ENCODE assay signal across 27 mouse cellular contexts in genomic region chr3:133026977-133027376, GRCm38 (mm10).
DNase-seq lines count a peak whose midpoint lies in the region; ATAC-seq and TF ChIP-seq lines count a peak whose summit lies in the region.
"Had no signal": no experiment of that assay in that cellular context is flagged by ENCODE, and none has a peak within 500 bp of the region (broad histone marks: within the 10 kb centered on the region; RNA-seq: fewer than 3 reads in every experiment).

No protein-coding gene starts in this region.

- H3K9me3 ChIP-seq in midbrain, embryonic 11.5 days (ENCODE audit: control insufficient read depth, low read length) = no peaks in the 10 kb centered on the region
- no peaks in the 10 kb centered on the region for H3K9me3 ChIP-seq in midbrain, postnatal 0 days (ENCODE audit: low read length)
- H3K9me3 ChIP-seq in embryonic facial prominence, embryonic 14.5 days (ENCODE audit: control insufficient read depth, low read length) = no peaks in the 10 kb centered on the region
- no peaks in the 10 kb centered on the region for H3K9me3 ChIP-seq in midbrain, embryonic 14.5 days (ENCODE audit: control insufficient read depth, low read length)
- H3K9me3 ChIP-seq in liver, postnatal 0 days (ENCODE audit: low read length) = no peaks in the 10 kb centered on the region
- no peaks in the 10 kb centered on the region for H3K9me3 ChIP-seq in stomach, postnatal 0 days (ENCODE audit: control insufficient read depth, low read length)
- H3K9me3 ChIP-seq: forebrain, embryonic 15.5 days; heart, embryonic 13.5 days; limb, embryonic 13.5 days; liver, embryonic 12.5 days; stomach, embryonic 15.5 days had no signal

- H3K4me2 ChIP-seq in midbrain, embryonic 11.5 days = no peak overlapping the region
- H3K4me2 ChIP-seq in midbrain, postnatal 0 days (ENCODE audit: low read depth, low read length, poor library complexity, severe bottlenecking) = no peak overlapping the region
- H3K4me2 ChIP-seq in embryonic facial prominence, embryonic 14.5 days (ENCODE audit: low read depth, low read length) = no peak overlapping the region
- H3K4me2 ChIP-seq in midbrain, embryonic 14.5 days (ENCODE audit: low read length) = no peak overlapping the region
- no peak overlapping the region for H3K4me2 ChIP-seq in liver, postnatal 0 days (ENCODE audit: low read depth, low read length)
- no peak overlapping the region for H3K4me2 ChIP-seq in stomach, postnatal 0 days (replicated peaks; ENCODE audit: low read depth)
- H3K4me2 ChIP-seq: forebrain, embryonic 15.5 days; heart, embryonic 13.5 days; hindbrain, embryonic 14.5 days; limb, embryonic 13.5 days; liver, embryonic 12.5 days; stomach, embryonic 15.5 days had no signal

- ATAC-seq in midbrain, embryonic 11.5 days (ENCODE audit: low FRiP score) = peak; percentile 63
- no peak for ATAC-seq in midbrain, postnatal 0 days (ENCODE audit: low FRiP score)
- ATAC-seq in embryonic facial prominence, embryonic 14.5 days (ENCODE audit: low read depth) = peak; percentile 68; the same call in 1 of the 2 replicates
- ATAC-seq in midbrain, embryonic 14.5 days (ENCODE audit: low FRiP score, low TSS enrichment) = no peak; the same call in 1 of the 2 replicates
- no peak for ATAC-seq in liver, postnatal 0 days
- no peak for ATAC-seq in stomach, postnatal 0 days (ENCODE audit: low FRiP score, low TSS enrichment)
- ATAC-seq: activated CD4-positive, CD25-positive, alpha-beta regulatory T cell, adult 4 months; forebrain, embryonic 15.5 days; liver, embryonic 12.5 days had no signal

- WGBS in midbrain, embryonic 11.5 days = 36% methylated on average over 2 of the region's 2 CpGs
- 31% methylated on average over 2 of the region's 2 CpGs for WGBS in midbrain, postnatal 0 days
- WGBS in embryonic facial prominence, embryonic 14.5 days = 44% methylated on average over 2 of the region's 2 CpGs
- 30% methylated on average over 2 of the region's 2 CpGs for WGBS in midbrain, embryonic 14.5 days
- WGBS in liver, postnatal 0 days (ENCODE audit: insufficient replicate concordance) = 77% methylated on average over 2 of the region's 2 CpGs
- 54% methylated on average over 2 of the region's 2 CpGs for WGBS in stomach, postnatal 0 days

- TF ChIP-seq EP300 in liver, postnatal 0 days (IDR thresholded peaks at IDR 0.05; ENCODE audit: low read depth) = no peak
- TF ChIP-seq EP300 in stomach, postnatal 0 days (optimal IDR thresholded peaks at IDR 0.05) = no peak

- TF ChIP-seq CTCF in midbrain, postnatal 0 days (IDR thresholded peaks at IDR 0.05) = no peak
- no peak for TF ChIP-seq CTCF in liver, postnatal 0 days (IDR thresholded peaks at IDR 0.05; ENCODE audit: low read depth)
- no peak for TF ChIP-seq CTCF in stomach, postnatal 0 days (IDR thresholded peaks at IDR 0.05; ENCODE audit: low read depth)

- H3K4me3 ChIP-seq in midbrain, embryonic 11.5 days (ENCODE audit: low read depth, low read length) = no peak overlapping the region
- H3K4me3 ChIP-seq in midbrain, postnatal 0 days (ENCODE audit: low read depth, low read length) = no peak overlapping the region
- no peak overlapping the region for H3K4me3 ChIP-seq in embryonic facial prominence, embryonic 14.5 days (ENCODE audit: low read depth, low read length)
- no peak overlapping the region for H3K4me3 ChIP-seq in midbrain, embryonic 14.5 days (replicated peaks; ENCODE audit: low read depth, low read length)
- H3K4me3 ChIP-seq in liver, postnatal 0 days (ENCODE audit: low read depth, low read length) = no peak overlapping the region
- H3K4me3 ChIP-seq in stomach, postnatal 0 days (ENCODE audit: low read depth, low read length) = no peak overlapping the region
- H3K4me3 ChIP-seq: forebrain, embryonic 15.5 days; heart, adult 2 months; heart, embryonic 13.5 days; limb, embryonic 13.5 days; liver, embryonic 12.5 days; stomach, embryonic 15.5 days had no signal

- peaks cover 6% of the 10 kb centered on the region; the same call in 1 of the 2 replicates for H3K4me1 ChIP-seq in midbrain, embryonic 11.5 days (ENCODE audit: control insufficient read depth, insufficient read depth, low read length)
- no peaks in the 10 kb centered on the region for H3K4me1 ChIP-seq in midbrain, postnatal 0 days (ENCODE audit: insufficient read depth, low read length)
- no peaks in the 10 kb centered on the region for H3K4me1 ChIP-seq in embryonic facial prominence, embryonic 14.5 days (ENCODE audit: control insufficient read depth, insufficient read depth, low read length)
- 0 out of 2 replicates have a peak, but pooled peaks cover 4% of the 10 kb centered on the region for H3K4me1 ChIP-seq in midbrain, embryonic 14.5 days (ENCODE audit: control insufficient read depth, insufficient read depth, low read length)
- no peaks in the 10 kb centered on the region for H3K4me1 ChIP-seq in liver, postnatal 0 days (ENCODE audit: insufficient read depth)
- H3K4me1 ChIP-seq in stomach, postnatal 0 days (replicated peaks; ENCODE audit: control insufficient read depth, insufficient read depth) = no peaks in the 10 kb centered on the region
- H3K4me1 ChIP-seq: forebrain, embryonic 15.5 days; heart, embryonic 13.5 days; liver, embryonic 12.5 days; stomach, embryonic 15.5 days had no signal

- no peaks in the 10 kb centered on the region for H3K27me3 ChIP-seq in midbrain, embryonic 11.5 days (ENCODE audit: control insufficient read depth, insufficient read depth, low read length)
- H3K27me3 ChIP-seq in midbrain, postnatal 0 days (ENCODE audit: insufficient read depth, low read length) = no peaks in the 10 kb centered on the region
- H3K27me3 ChIP-seq in embryonic facial prominence, embryonic 14.5 days (replicated peaks; ENCODE audit: control insufficient read depth, insufficient read depth, low read length) = no peaks in the 10 kb centered on the region
- no peaks in the 10 kb centered on the region for H3K27me3 ChIP-seq in midbrain, embryonic 14.5 days (ENCODE audit: control insufficient read depth, insufficient read depth, low read length)
- no peaks in the 10 kb centered on the region for H3K27me3 ChIP-seq in liver, postnatal 0 days (ENCODE audit: insufficient read depth, low read length)
- no peaks in the 10 kb centered on the region for H3K27me3 ChIP-seq in stomach, postnatal 0 days (ENCODE audit: control insufficient read depth, insufficient read depth, low read length)
- H3K27me3 ChIP-seq: forebrain, embryonic 15.5 days; heart, embryonic 13.5 days; limb, embryonic 13.5 days; liver, embryonic 12.5 days; stomach, embryonic 15.5 days had no signal

- no peak overlapping the region for H3K9ac ChIP-seq in midbrain, embryonic 11.5 days (ENCODE audit: low read length)
- H3K9ac ChIP-seq in midbrain, postnatal 0 days (replicated peaks; ENCODE audit: low read length, poor library complexity, severe bottlenecking) = no peak overlapping the region
- H3K9ac ChIP-seq in embryonic facial prominence, embryonic 14.5 days (ENCODE audit: low read depth, low read length) = no peak overlapping the region
- H3K9ac ChIP-seq in midbrain, embryonic 14.5 days (replicated peaks; ENCODE audit: low read length) = no peak overlapping the region
- H3K9ac ChIP-seq in liver, postnatal 0 days (replicated peaks) = no peak overlapping the region
- H3K9ac ChIP-seq in stomach, postnatal 0 days (ENCODE audit: low read length) = no peak overlapping the region
- H3K9ac ChIP-seq: forebrain, embryonic 15.5 days; heart, embryonic 13.5 days; hindbrain, embryonic 14.5 days; limb, embryonic 13.5 days; liver, embryonic 12.5 days; stomach, embryonic 15.5 days had no signal

- DNase-seq in midbrain, embryonic 11.5 days (ENCODE audit: low spot score, missing footprints) = no peak
- no peak for DNase-seq in midbrain, postnatal 0 days (ENCODE audit: low spot score)
- DNase-seq in embryonic facial prominence, embryonic 14.5 days (ENCODE audit: low spot score) = peak; percentile 9
- peak; percentile 12 for DNase-seq in midbrain, embryonic 14.5 days
- no peak for DNase-seq in liver, postnatal 0 days
- DNase-seq in spleen, postnatal 14 days (ENCODE audit: low spot score in 2 of 2) = no peak
- DNase-seq in stomach, postnatal 0 days (ENCODE audit: low spot score) = no peak
- DNase-seq: adrenal gland, adult 8-10 months; cerebellum, adult 18-20 months; cerebellum, postnatal 25 days; embryo, embryonic 11 days; gastrocnemius, postnatal 36 days; heart, adult 2 months; kidney, adult 2 months; layer of hippocampus, adult 9-11 months; lung, adult 2 months; lung, postnatal 14 days; thymus, adult 18-20 months; thymus, postnatal 36 days had no signal

- no peaks in the 10 kb centered on the region for H3K36me3 ChIP-seq in midbrain, embryonic 11.5 days (ENCODE audit: control insufficient read depth, insufficient read depth, low read length)
- H3K36me3 ChIP-seq in midbrain, postnatal 0 days (ENCODE audit: insufficient read depth, low read length) = no peaks in the 10 kb centered on the region
- H3K36me3 ChIP-seq in embryonic facial prominence, embryonic 14.5 days (ENCODE audit: control insufficient read depth, insufficient read depth, low read length) = no peaks in the 10 kb centered on the region
- H3K36me3 ChIP-seq in midbrain, embryonic 14.5 days (ENCODE audit: control insufficient read depth, insufficient read depth, low read length) = no peaks in the 10 kb centered on the region
- no peaks in the 10 kb centered on the region for H3K36me3 ChIP-seq in liver, postnatal 0 days (replicated peaks; ENCODE audit: insufficient read depth, low read length)
- no peaks in the 10 kb centered on the region for H3K36me3 ChIP-seq in stomach, postnatal 0 days (ENCODE audit: control insufficient read depth, insufficient read depth, low read length)
- H3K36me3 ChIP-seq: forebrain, embryonic 15.5 days; heart, embryonic 13.5 days; limb, embryonic 13.5 days; stomach, embryonic 15.5 days had no signal

- H3K27ac ChIP-seq in midbrain, embryonic 11.5 days (ENCODE audit: low read depth, low read length) = no peak overlapping the region
- H3K27ac ChIP-seq in midbrain, postnatal 0 days (ENCODE audit: low read depth, low read length) = no peak overlapping the region
- no peak overlapping the region for H3K27ac ChIP-seq in embryonic facial prominence, embryonic 14.5 days (replicated peaks; ENCODE audit: low read depth, low read length)
- H3K27ac ChIP-seq in midbrain, embryonic 14.5 days (replicated peaks; ENCODE audit: low read depth, low read length) = no peak overlapping the region
- no peak overlapping the region for H3K27ac ChIP-seq in liver, postnatal 0 days (ENCODE audit: low read depth)
- H3K27ac ChIP-seq in stomach, postnatal 0 days (replicated peaks) = no peak overlapping the region
- H3K27ac ChIP-seq: forebrain, embryonic 15.5 days; heart, adult 2 months; heart, embryonic 13.5 days; hindbrain, embryonic 14.5 days; kidney, postnatal 0 days; limb, embryonic 13.5 days; liver, embryonic 12.5 days; stomach, embryonic 15.5 days had no signal

Comparison
In these comparisons a context has a peak if more than half of its experiments do, and no peak if none do; other contexts are left out.
1. ATAC-seq: peak in midbrain, embryonic 11.5 days (single experiment) and embryonic facial prominence, embryonic 14.5 days (single experiment); none in midbrain, postnatal 0 days (single experiment), midbrain, embryonic 14.5 days (single experiment), liver, postnatal 0 days (single experiment) and stomach, postnatal 0 days (single experiment).
2. DNase-seq: peak in embryonic facial prominence, embryonic 14.5 days (single experiment) and midbrain, embryonic 14.5 days (single experiment); none in midbrain, embryonic 11.5 days (single experiment), midbrain, postnatal 0 days (single experiment), liver, postnatal 0 days (single experiment), spleen, postnatal 14 days (0 of 2) and stomach, postnatal 0 days (single experiment).